Mouse (Mus musculus) spleen, postnatal 4 days (tissue): ENCODE measurements around the gene Riiad1.

Source experiments
- DNase-seq, 2 experiments: peaks; one replicate each; pipeline ENCODE4 v3.0.0; 2022; ENCODE audit warnings: low spot score in 2 of 2

Gene Riiad1

DNA sequence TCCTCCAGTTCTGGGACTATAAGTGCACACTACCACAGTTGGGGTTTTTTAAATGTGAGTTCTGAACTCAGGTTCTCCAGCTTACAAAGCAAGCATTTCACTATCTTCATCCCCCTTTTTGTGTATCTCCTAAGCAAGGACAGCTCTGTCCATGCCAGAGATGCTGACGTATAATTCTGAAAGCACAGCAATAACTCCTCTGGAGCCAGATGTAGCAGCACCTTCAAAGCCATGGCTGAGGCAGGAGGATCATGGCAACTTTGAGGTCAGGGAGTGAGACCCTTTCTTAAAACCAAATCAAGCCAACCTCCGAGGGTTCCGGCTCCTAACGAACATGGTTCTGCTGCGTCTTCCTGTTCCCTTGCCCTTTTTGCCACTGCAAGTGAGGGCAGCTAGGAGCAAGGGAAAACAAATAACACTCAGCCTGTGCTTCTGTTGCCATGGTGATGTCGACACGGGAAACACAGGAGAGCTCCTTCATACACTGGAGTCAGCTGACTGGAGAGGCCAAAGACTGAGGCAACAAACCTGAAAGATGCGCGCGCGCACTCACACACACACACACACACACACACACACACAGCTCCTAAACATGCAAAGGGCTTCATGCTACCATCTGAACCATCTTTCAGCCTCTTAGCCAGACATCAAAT, 16.1 kb downstream of the Riiad1 start:
- no peak for DNase-seq

DNA sequence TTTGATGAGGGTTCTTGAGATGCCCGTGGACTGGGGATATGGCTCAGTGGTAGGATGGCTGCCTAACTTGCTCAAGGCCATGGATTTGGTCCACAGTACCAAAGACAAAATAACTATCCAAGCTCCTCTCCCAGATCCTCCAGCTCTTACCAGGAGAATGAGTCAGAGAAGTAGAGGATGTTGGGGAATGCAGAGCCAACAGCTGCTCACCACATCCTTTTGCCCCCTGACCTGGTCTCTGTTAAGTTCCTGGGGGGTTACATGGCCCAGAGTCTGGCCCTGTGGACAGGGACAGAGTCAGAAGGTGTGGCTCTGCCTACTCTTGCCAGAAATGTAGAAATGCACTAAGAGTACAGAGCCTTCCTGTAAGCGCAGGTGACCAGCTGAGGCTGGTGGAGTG, 20.3 kb downstream of the Riiad1 start:
- DNase-seq = no peak

GRCm38 (mm10) chr3:94457055-94457454, 23.1 kb downstream of the Riiad1 start:
- no peak for DNase-seq

GRCm38 (mm10) chr3:94456529-94457000, 23.6 kb downstream of the Riiad1 start:
- peak; percentile 70 to 82 for DNase-seq

DNA sequence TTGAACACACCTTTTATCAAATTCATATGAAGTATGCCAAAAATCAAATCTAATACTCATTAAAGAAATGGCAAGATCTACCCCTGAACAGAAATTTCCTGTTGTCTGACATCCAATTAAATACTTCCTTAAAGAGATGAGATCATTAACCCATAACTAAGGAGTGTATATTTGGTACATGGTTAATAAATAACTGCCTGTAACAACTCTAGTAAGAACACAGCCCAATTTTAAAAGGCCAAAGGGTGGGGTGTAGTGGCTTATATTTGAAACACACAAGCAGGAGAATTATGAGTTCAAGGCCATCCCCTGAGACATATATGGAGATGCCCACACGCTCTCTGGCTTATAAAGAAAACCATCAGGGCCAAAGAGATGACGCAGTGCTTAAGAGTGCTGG, 30.8 kb downstream of the Riiad1 start:
- DNase-seq = no peak

DNA sequence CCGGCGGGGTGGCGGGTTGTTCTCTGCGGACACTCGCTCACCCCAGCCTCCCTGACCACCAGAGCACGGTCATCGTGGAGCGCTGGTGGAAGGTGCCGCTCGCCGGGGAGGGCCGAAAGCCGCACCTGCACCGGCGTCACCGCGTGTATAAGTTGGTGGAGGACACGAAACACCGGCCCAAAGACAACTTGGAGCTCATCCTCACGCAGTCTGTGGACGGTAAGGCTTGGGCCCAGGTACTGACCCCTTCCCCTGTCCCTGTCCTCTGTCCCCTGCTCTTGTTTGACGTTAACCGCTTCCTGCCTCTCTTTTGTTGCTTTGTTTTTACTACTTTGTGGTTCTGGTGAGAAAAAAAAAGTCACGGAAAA, 36.6 kb downstream of the Riiad1 start, which contains the start of gene Oaz3:
Gene Oaz3, minus strand, starts transcription at position 319 of the 368 bp plus-strand sequence.
- DNase-seq = no peak

- peak; percentile 95 to 99 for DNase-seq
Measured at GRCm38 (mm10) chr3:94442951-94443596, 37.1 kb downstream of the Riiad1 start, which contains the start of gene Mrpl9. Gene Mrpl9 (plus strand): TSS chr3:94443318.

GRCm38 (mm10) chr3:94441182-94441581, 39.0 kb downstream of the Riiad1 start:
- DNase-seq = no peak

DNA sequence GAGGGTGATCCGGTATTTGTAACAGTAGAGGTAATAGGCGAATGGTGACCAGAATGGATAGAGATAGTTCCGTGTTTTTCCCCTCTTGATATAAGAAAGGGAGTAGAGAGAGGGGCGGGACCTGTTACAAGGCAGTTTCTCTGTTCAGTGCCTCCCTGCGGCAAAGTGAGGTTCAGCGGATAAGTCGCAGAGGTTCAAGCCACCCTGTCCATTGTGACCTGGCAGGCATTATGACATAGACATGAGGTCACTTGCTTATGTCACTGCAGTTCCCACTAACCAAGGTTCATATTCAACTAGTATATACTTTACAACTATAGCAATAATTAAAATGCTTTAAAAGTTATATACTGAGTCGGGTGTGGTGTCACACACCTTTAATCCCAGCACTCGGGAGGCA, 43.7 kb downstream of the Riiad1 start:
- no peak for DNase-seq

DNA sequence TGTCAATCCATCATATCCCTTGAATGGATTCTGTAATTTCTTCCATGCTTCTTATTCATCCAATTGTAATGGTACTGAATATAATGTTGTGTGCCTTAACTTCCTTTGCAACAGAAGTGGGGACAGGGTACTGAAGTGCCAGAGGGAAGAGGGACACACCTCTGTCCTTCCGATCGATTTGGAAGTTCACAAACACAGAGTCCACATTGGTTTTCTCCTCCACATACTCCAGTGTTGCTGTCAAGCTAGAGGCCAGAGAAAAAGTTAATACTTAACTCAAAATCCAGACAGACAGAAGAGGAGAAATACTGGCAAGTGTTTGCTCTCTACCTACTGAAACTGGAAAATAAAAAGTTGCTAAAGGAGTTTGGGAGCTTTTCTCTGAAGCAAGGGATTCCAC, 45.8 kb downstream of the Riiad1 start:
- DNase-seq = no peak

DNA sequence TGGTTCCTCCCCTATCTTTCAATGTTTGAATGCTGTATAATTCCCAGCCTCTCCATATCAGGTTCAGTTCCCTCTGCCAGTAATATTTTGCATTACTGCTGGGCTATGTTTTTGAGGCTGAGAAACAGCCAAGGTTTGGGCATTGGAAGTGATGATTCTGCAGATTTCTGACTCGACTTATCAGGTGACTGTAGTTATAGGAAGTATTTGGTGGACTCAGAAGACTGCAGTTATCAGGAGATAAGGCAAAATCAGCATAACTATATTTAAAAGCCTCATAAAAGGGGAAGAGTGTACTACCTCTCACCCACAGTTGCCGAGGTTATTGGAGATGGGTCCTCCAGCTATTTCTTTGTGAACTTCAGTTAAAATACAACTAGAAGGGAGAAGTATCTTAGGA, 49.2 kb downstream of the Riiad1 start:
- no peak for DNase-seq
